24 mouse cellular contexts compared by ENCODE assay signal in the genomic region with DNA sequence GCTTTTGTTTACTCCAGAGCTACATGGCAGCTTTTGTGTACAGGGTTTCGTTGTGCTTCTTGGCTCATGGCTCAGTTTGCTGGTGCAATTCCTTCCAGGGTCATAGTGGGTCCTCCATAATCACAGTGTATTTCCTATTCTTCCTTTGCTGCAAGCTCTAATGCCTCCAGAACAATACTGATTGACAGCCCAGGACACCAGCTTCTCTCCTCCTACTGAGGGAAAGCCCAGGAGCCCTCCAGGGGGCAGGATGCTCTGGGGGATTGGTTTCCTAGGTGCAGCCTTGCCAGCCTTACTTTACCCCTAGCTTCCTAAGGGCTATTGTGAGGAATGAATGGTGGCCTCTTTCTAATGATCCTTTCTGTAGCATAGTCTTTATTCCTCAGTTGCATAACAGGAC.
A peak's percentile ranks its signal among the peaks of the same experiment; 100 is the strongest.
DNase-seq lines count a peak whose midpoint lies in the region; ATAC-seq lines count a peak whose summit lies in the region.
"Had no signal": no experiment of that assay in that cellular context is flagged by ENCODE, and none has a peak within 500 bp of the region (broad histone marks: within the 10 kb centered on the region; RNA-seq: fewer than 3 reads in every experiment).

No protein-coding gene starts in this region.

- DNase-seq in heart, adult 11 months: peak; percentile 34
- DNase-seq in embryo, embryonic 11 days: peak; percentile 4
- no peak for DNase-seq in adrenal gland, postnatal 14 days
- no peak for DNase-seq in thymus, postnatal 0 days (ENCODE audit: low spot score)
- DNase-seq: adrenal gland, postnatal 36 days; cerebellum, adult 11 months; cerebellum, adult 9-11 months; gastrocnemius, postnatal 36 days; heart, postnatal 36 days; kidney, adult 2 months; kidney, postnatal 14 days; layer of hippocampus, postnatal 36 days; lung, adult 2 months; lung, postnatal 14 days; thymus, adult 18-20 months; thymus, postnatal 4 days had no signal

- H3K36me3 ChIP-seq in heart, embryonic 11.5 days (ENCODE audit: control insufficient read depth, insufficient read depth, low read length): no peaks in the 10 kb centered on the region
- no peaks in the 10 kb centered on the region for H3K36me3 ChIP-seq in forebrain, embryonic 16.5 days (ENCODE audit: control insufficient read depth, insufficient read depth)
- H3K36me3 ChIP-seq in midbrain, embryonic 12.5 days: no peaks in the 10 kb centered on the region
- no peaks in the 10 kb centered on the region for H3K36me3 ChIP-seq in kidney, embryonic 16.5 days (ENCODE audit: insufficient read depth, low read length)
- H3K36me3 ChIP-seq: embryonic facial prominence, embryonic 15.5 days; heart, embryonic 15.5 days; liver, embryonic 12.5 days had no signal

- no peak overlapping the region for H3K9ac ChIP-seq in heart, embryonic 11.5 days (ENCODE audit: low read depth, low read length)
- no peak overlapping the region for H3K9ac ChIP-seq in forebrain, embryonic 16.5 days (replicated peaks; ENCODE audit: low read depth, low read length)
- H3K9ac ChIP-seq in midbrain, embryonic 12.5 days (replicated peaks): no peak overlapping the region
- H3K9ac ChIP-seq in kidney, embryonic 16.5 days (replicated peaks; ENCODE audit: low read length): no peak overlapping the region
- H3K9ac ChIP-seq: embryonic facial prominence, embryonic 15.5 days; heart, embryonic 15.5 days; liver, embryonic 12.5 days had no signal

- no peaks in the 10 kb centered on the region for H3K4me1 ChIP-seq in heart, embryonic 11.5 days (ENCODE audit: control insufficient read depth, insufficient read depth, low read length)
- no peaks in the 10 kb centered on the region; the same call in 1 of the 2 replicates for H3K4me1 ChIP-seq in forebrain, embryonic 16.5 days (replicated peaks; ENCODE audit: control insufficient read depth, insufficient read depth, low read length)
- peaks cover 9% of the 10 kb centered on the region for H3K4me1 ChIP-seq in midbrain, embryonic 12.5 days
- no peaks in the 10 kb centered on the region for H3K4me1 ChIP-seq in kidney, embryonic 16.5 days (ENCODE audit: insufficient read depth, low read length)
- H3K4me1 ChIP-seq: embryonic facial prominence, embryonic 15.5 days; heart, embryonic 15.5 days; liver, embryonic 12.5 days had no signal

- no peaks in the 10 kb centered on the region for H3K27me3 ChIP-seq in heart, embryonic 11.5 days (ENCODE audit: control insufficient read depth, insufficient read depth, low read length)
- H3K27me3 ChIP-seq in forebrain, embryonic 16.5 days (replicated peaks; ENCODE audit: control insufficient read depth, insufficient read depth, low read length): no peaks in the 10 kb centered on the region
- H3K27me3 ChIP-seq in midbrain, embryonic 12.5 days: no peaks in the 10 kb centered on the region
- H3K27me3 ChIP-seq in kidney, embryonic 16.5 days (ENCODE audit: insufficient read depth, low read length): no peaks in the 10 kb centered on the region
- H3K27me3 ChIP-seq: embryonic facial prominence, embryonic 15.5 days; heart, embryonic 15.5 days; liver, embryonic 12.5 days had no signal

- WGBS in heart, embryonic 11.5 days (ENCODE audit: insufficient replicate concordance): 81% methylated on average over 1 of the region's 1 CpGs
- 8% methylated on average over 1 of the region's 1 CpGs for WGBS in forebrain, embryonic 16.5 days
- WGBS in midbrain, embryonic 12.5 days: 37% methylated on average over 1 of the region's 1 CpGs
- WGBS in kidney, embryonic 16.5 days: 88% methylated on average over 1 of the region's 1 CpGs

- no peak overlapping the region for H3K27ac ChIP-seq in heart, embryonic 11.5 days (ENCODE audit: low read depth, low read length)
- H3K27ac ChIP-seq in forebrain, embryonic 16.5 days (ENCODE audit: low read length): no peak overlapping the region
- no peak overlapping the region for H3K27ac ChIP-seq in midbrain, embryonic 12.5 days (replicated peaks)
- no peak overlapping the region for H3K27ac ChIP-seq in kidney, embryonic 16.5 days (ENCODE audit: low read length)
- H3K27ac ChIP-seq: embryonic facial prominence, embryonic 15.5 days; heart, embryonic 15.5 days; liver, embryonic 12.5 days had no signal

- no peak overlapping the region for H3K4me3 ChIP-seq in heart, embryonic 11.5 days (ENCODE audit: low read depth, low read length)
- H3K4me3 ChIP-seq in forebrain, embryonic 16.5 days (replicated peaks; ENCODE audit: low read length): no peak overlapping the region
- no peak overlapping the region for H3K4me3 ChIP-seq in midbrain, embryonic 12.5 days
- no peak overlapping the region for H3K4me3 ChIP-seq in kidney, embryonic 16.5 days (ENCODE audit: low read length)
- H3K4me3 ChIP-seq: embryonic facial prominence, embryonic 15.5 days; heart, embryonic 15.5 days; liver, embryonic 12.5 days had no signal

- ATAC-seq in heart, embryonic 11.5 days (replicated peaks; ENCODE audit: insufficient number of reproducible peaks, low FRiP score, low TSS enrichment): no peak
- ATAC-seq in forebrain, embryonic 16.5 days: peak; percentile 69
- peak; percentile 69 for ATAC-seq in midbrain, embryonic 12.5 days (ENCODE audit: low FRiP score, low read depth)
- no peak for ATAC-seq in kidney, embryonic 16.5 days (ENCODE audit: low FRiP score, low TSS enrichment)
- ATAC-seq: inflammation-experienced regulatory T-cells, adult 6 months; liver, embryonic 12.5 days had no signal

- no peaks in the 10 kb centered on the region for H3K9me3 ChIP-seq in heart, embryonic 11.5 days (replicated peaks; ENCODE audit: control insufficient read depth, low read length)
- H3K9me3 ChIP-seq in forebrain, embryonic 16.5 days (ENCODE audit: control insufficient read depth, low read length): no peaks in the 10 kb centered on the region
- no peaks in the 10 kb centered on the region for H3K9me3 ChIP-seq in midbrain, embryonic 12.5 days
- no peaks in the 10 kb centered on the region for H3K9me3 ChIP-seq in kidney, embryonic 16.5 days (ENCODE audit: low read length)
- H3K9me3 ChIP-seq: embryonic facial prominence, embryonic 15.5 days; heart, embryonic 15.5 days; liver, embryonic 12.5 days had no signal

- H3K4me2 ChIP-seq in heart, embryonic 11.5 days: no peak overlapping the region
- no peak overlapping the region for H3K4me2 ChIP-seq in forebrain, embryonic 16.5 days (ENCODE audit: low read length)
- H3K4me2 ChIP-seq in midbrain, embryonic 12.5 days (replicated peaks): no peak overlapping the region
- no peak overlapping the region for H3K4me2 ChIP-seq in kidney, embryonic 16.5 days (replicated peaks; ENCODE audit: low read depth, low read length)
- H3K4me2 ChIP-seq: embryonic facial prominence, embryonic 15.5 days; heart, embryonic 15.5 days; liver, embryonic 12.5 days had no signal

Comparison
In these comparisons a context has a peak if more than half of its experiments do, and no peak if none do; other contexts are left out.
1. DNase-seq: peak in heart, adult 11 months (single experiment) and embryo, embryonic 11 days (single experiment); none in adrenal gland, postnatal 14 days (single experiment) and thymus, postnatal 0 days (single experiment).
2. ATAC-seq: peak in forebrain, embryonic 16.5 days (single experiment) and midbrain, embryonic 12.5 days (single experiment); none in heart, embryonic 11.5 days (single experiment) and kidney, embryonic 16.5 days (single experiment).